Mouse (Mus musculus) midbrain, embryonic 16.5 days (tissue): ENCODE measurements at regions not wholly inside any gene's neighbourhood (a gene's known extent, or its start where the extent isn't known, plus 50 kb on each side); places are given as distances from the start of the nearest gene placed in this dataset. TPM values are rescaled to one million over a fixed set of nuclear protein-coding genes. Genes with fewer than 3 reads are reported as not detected.

Experiments used
- ATAC-seq: fragments of 200-750 bp; cut with Nextera tagmentation; 2 replicates; pipeline ENCODE4 v1.8.0; 2017; ENCODE audit warnings: moderate TSS enrichment
- H3K27ac ChIP-seq: fragments of 300-500 bp; sonication (generic); 2 replicates; pipeline ENCODE4 v1.5.1; 2014; ENCODE audit warnings: mild to moderate bottlenecking, low read length, mixed read lengths
- H3K27me3 ChIP-seq: fragments of 300-500 bp; sonication (generic); 2 replicates; pipeline ENCODE4 v1.6.1; 2014; ENCODE audit warnings: low read depth, low read length, mixed read lengths; ENCODE audit not compliant: control insufficient read depth, insufficient read depth
- H3K36me3 ChIP-seq: fragments of 300-500 bp; sonication (generic); 2 replicates; pipeline ENCODE4 v1.6.1; 2014; ENCODE audit warnings: mild to moderate bottlenecking, low read length, moderate library complexity, mixed read lengths; ENCODE audit not compliant: control insufficient read depth, insufficient read depth
- H3K4me1 ChIP-seq: fragments of 300-500 bp; sonication (generic); 2 replicates; pipeline ENCODE4 v1.6.1; 2014; ENCODE audit warnings: mild to moderate bottlenecking, low read length, mixed read lengths; ENCODE audit not compliant: control insufficient read depth, insufficient read depth
- H3K4me2 ChIP-seq: fragments of 300-500 bp; sonication (generic); 2 replicates; pipeline ENCODE4 v1.6.1; 2014; ENCODE audit warnings: mild to moderate bottlenecking, low read length, mixed read lengths
- H3K4me3 ChIP-seq: fragments of 300-500 bp; sonication (generic); 2 replicates; pipeline ENCODE4 v1.5.1; 2014; ENCODE audit warnings: low read depth, mild to moderate bottlenecking, low read length, moderate library complexity, mixed read lengths
- H3K9ac ChIP-seq: fragments of 300-500 bp; sonication (generic); 2 replicates; pipeline ENCODE4 v1.6.1; 2014; ENCODE audit warnings: low read depth, low read length, mixed read lengths
- H3K9me3 ChIP-seq: fragments of 300-500 bp; sonication (generic); replicated peaks from 2 replicates; pipeline ENCODE4 v1.6.1; 2014; ENCODE audit warnings: mild to moderate bottlenecking, low read length, mixed read lengths; ENCODE audit not compliant: control insufficient read depth, poor library complexity, severe bottlenecking
- WGBS: fragments of 180-500 bp; shearing (Covaris S2); extraction: QIAGEN DNeasy Blood & Tissue Kit; methylation state at CpG from one replicate; pipeline ENCODE4 v1.1.7; 2014; 5-methylcytosine and 5-hydroxymethylcytosine counted together
- microRNA-seq: library from miRNA; unstranded; fragments of <30 nt; microRNA quantifications from one replicate; pipeline ENCODE4, GENCODE M21; 2017

GRCm38 (mm10) chr7:53854077-53854476 is 981.2 kb upstream of the Luzp2 start:
- Histone ChIP-seq H3K4me3 (no peak overlapping the region), H3K27me3 (no peaks in the 10 kb centered on the region), H3K4me1 (no peaks in the 10 kb centered on the region), H3K36me3 (no peaks in the 10 kb centered on the region), H3K27ac (no peak overlapping the region), H3K4me2 (no peak overlapping the region), H3K9me3 (no peaks in the 10 kb centered on the region), H3K9ac (no peak overlapping the region)
- no peak for ATAC-seq
- 54% methylated on average over 3 of the region's 3 CpGs for WGBS

DNA sequence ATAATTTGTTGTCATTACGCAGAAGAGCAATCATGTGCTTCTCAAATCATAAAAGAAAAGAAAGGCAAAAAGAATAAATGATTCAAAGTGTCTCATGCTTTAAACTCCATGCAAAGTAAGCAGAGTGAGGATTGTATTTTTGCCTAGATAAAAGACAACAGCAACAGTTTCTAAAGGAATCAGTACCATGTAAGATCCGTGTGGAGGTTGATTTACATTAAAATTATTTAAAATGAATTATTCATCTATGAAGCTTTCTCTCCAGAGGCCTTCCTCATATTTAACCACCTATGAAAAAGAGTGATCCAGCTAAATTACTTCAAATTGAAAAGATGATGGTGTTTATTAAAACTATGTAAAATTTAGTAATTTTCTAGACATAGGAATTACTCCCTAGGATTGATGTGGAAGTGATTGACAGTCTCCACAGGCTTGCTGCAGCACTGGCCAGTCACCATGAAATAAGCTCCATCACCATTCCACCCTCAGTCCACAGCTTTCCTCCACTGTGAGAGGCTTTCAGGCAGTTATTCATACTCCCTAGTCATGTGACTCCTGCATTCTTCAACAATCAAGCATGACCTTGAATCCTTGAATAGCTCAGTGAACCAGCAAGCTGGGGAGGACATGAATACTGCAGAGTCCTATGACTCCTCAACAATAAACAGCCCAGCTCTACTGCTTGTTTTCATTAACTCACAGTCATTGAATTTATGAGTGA is 962.7 kb upstream of the Luzp2 start:
- H3K27me3 ChIP-seq = no peaks in the 10 kb centered on the region
- no peak overlapping the region for H3K27ac ChIP-seq
- H3K36me3 ChIP-seq = no peaks in the 10 kb centered on the region
- no peaks in the 10 kb centered on the region for H3K9me3 ChIP-seq
- ATAC-seq = peak; percentile 67
- peaks cover 3% of the 10 kb centered on the region; the same call in 1 of the 2 replicates for H3K4me1 ChIP-seq
- 27% methylated on average over 2 of the region's 2 CpGs for WGBS
- no peak overlapping the region for H3K4me2 ChIP-seq
- H3K9ac ChIP-seq = no peak overlapping the region
- H3K4me3 ChIP-seq = no peak overlapping the region

DNA sequence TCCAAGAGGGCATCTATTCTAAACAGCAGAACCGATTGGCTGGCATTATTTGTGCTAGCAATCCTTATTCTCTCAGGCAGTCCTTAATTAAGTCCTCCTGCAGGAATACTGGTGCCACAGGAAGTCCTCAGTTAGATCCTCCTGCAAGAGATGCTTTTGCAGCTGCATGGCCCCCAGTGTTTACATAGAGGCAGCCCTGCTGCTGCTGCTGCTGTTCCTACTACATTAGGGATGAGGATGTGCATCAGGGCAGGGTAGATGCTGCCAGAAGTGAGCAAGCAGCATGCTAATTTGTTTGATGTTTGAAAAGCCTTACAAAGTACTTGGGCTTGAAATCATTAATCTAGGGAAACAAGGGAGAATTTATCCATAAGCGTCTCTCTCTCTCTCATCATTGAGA is 922.3 kb upstream of the Luzp2 start:
- no peaks in the 10 kb centered on the region for H3K27me3 ChIP-seq
- H3K9me3 ChIP-seq = no peaks in the 10 kb centered on the region
- H3K27ac ChIP-seq = no peak overlapping the region
- H3K4me2 ChIP-seq = no peak overlapping the region
- 51% methylated on average over 2 of the region's 2 CpGs for WGBS
- H3K4me3 ChIP-seq = no peak overlapping the region
- no peaks in the 10 kb centered on the region for H3K36me3 ChIP-seq
- no peak for ATAC-seq
- H3K9ac ChIP-seq = no peak overlapping the region
- H3K4me1 ChIP-seq = peaks cover 2% of the 10 kb centered on the region; the same call in 1 of the 2 replicates

DNA sequence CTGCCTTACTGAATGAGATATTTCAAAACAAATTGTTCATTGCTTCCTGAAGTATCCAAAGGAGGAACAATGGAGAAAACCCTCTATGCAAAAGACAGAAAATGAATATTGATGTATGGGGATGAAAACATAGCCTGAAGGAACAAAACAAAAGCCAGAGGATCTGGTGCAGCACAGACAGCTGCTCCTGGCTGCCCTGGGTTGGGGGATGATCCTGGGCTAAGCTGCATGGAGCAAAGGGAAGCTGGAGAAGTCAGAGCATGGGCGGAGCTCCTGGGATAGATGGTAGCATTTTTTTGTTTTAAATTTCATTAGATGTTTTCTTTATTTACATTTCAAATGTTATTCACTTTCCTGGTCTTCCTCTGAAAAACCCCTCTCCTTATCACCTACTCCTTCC is 879.6 kb upstream of the Luzp2 start:
- Histone ChIP-seq H3K4me1 (no peaks in the 10 kb centered on the region), H3K27ac (no peak overlapping the region), H3K4me2 (no peak overlapping the region), H3K4me3 (no peak overlapping the region), H3K36me3 (no peaks in the 10 kb centered on the region), H3K9ac (no peak overlapping the region), H3K9me3 (no peaks in the 10 kb centered on the region), H3K27me3 (no peaks in the 10 kb centered on the region)
- no peak for ATAC-seq
- WGBS = 71% methylated on average over 1 of the region's 1 CpGs

DNA sequence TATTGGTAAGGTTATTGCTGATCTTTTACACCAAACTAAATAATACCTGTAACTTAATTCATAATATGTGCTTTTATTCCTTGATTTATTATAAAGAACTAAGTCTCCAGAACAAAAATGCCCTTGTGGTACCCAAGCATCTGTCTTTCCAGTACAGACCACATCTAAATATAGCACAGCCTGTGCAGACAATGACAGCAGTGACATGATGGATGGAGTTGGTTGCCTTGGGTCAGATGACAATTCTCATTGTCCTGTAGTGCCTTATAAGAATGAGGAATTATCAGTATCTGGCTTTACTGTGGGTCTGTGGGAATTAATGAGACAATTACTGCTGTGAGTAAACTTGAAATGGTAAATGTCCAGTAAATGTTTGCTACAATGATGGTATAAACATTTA is 859.8 kb upstream of the Luzp2 start:
- no peaks in the 10 kb centered on the region for H3K4me1 ChIP-seq
- ATAC-seq = no peak
- H3K27ac ChIP-seq = no peak overlapping the region
- no peaks in the 10 kb centered on the region for H3K36me3 ChIP-seq
- no peaks in the 10 kb centered on the region for H3K9me3 ChIP-seq
- H3K9ac ChIP-seq = no peak overlapping the region
- H3K4me2 ChIP-seq = no peak overlapping the region
- no peaks in the 10 kb centered on the region for H3K27me3 ChIP-seq
- H3K4me3 ChIP-seq = no peak overlapping the region

DNA sequence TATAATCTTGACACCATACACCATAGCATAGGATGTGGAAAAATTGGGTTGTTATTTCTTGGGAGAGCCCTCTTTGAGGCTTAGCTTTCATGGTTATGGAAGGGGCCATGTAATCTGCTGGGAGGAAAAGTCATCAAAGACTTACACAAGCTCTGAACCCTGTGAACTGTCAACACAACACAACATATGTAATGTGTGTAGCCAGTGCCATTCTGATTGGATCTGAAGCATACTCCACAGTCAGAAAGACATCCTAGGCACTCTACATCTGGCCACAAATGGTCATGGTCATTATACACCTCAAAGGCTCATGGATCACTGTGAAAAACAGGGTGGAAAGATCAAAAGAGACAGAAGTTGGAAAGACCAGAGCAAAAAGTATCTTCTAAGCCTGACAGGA is 839.3 kb upstream of the Luzp2 start:
- no peak overlapping the region for H3K4me2 ChIP-seq
- H3K9me3 ChIP-seq = no peaks in the 10 kb centered on the region
- no peaks in the 10 kb centered on the region for H3K27me3 ChIP-seq
- no peaks in the 10 kb centered on the region for H3K36me3 ChIP-seq
- no peaks in the 10 kb centered on the region for H3K4me1 ChIP-seq
- H3K9ac ChIP-seq = no peak overlapping the region
- no peak for ATAC-seq
- H3K4me3 ChIP-seq = no peak overlapping the region
- H3K27ac ChIP-seq = no peak overlapping the region

GRCm38 (mm10) chr7:54008684-54009083 is 826.6 kb upstream of the Luzp2 start:
- no peak for ATAC-seq
- H3K9ac ChIP-seq = no peak overlapping the region
- H3K4me1 ChIP-seq = no peaks in the 10 kb centered on the region
- H3K4me3 ChIP-seq = no peak overlapping the region
- WGBS = 73% methylated on average over 3 of the region's 3 CpGs
- no peaks in the 10 kb centered on the region for H3K36me3 ChIP-seq
- H3K27ac ChIP-seq = no peak overlapping the region
- H3K9me3 ChIP-seq = no peaks in the 10 kb centered on the region
- H3K4me2 ChIP-seq = no peak overlapping the region
- H3K27me3 ChIP-seq = no peaks in the 10 kb centered on the region

Small RNA genes lying in the stretch of these regions (microRNA-seq; reads per million reads assigned to microRNA genes)
- gene Gm27921 (not detected), gene Mir6238 (not detected)
